Mouse (Mus musculus): ENCODE measurements at regions not wholly inside any gene's neighbourhood (a gene's known extent, or its start where the extent isn't known, plus 50 kb on each side); places are given as distances from the start of the nearest gene placed in this dataset.

GRCm38 (mm10) chr16:77459651-77460050 lies 142.2 kb downstream of the Gm11146 start:
- TF ChIP-seq CTCF (conservative IDR thresholded peaks at IDR 0.05; ENCODE audit: insufficient read depth, insufficient read length, low read depth, low read length) (no peak), POLR2A (IDR thresholded peaks at IDR 0.05; ENCODE audit: low read depth, low read length) (no peak)

Measured in kidney, adult 2 months (tissue).